Mouse (Mus musculus): ENCODE measurements around the gene Cldn7. TPM values are rescaled to one million over a fixed set of nuclear protein-coding genes. Genes with fewer than 3 reads are reported as not detected.

Gene Cldn7
- total RNA-seq, 2 experiments from 2014 or later: not detected

- DNase-seq: no peak
- intact Hi-C loops (cut with DNase I): loop anchor here (10.0 kb wide), 1 partner anchor 47 kb away; the partner anchor contains the start of gene Ybx2
Observed at GRCm38 (mm10) chr11:69982225-69982624, 17.6 kb downstream of the Cldn7 start, which contains the start of gene Elp5. Gene Elp5 (minus strand): TSS chr11:69982517.

DNA sequence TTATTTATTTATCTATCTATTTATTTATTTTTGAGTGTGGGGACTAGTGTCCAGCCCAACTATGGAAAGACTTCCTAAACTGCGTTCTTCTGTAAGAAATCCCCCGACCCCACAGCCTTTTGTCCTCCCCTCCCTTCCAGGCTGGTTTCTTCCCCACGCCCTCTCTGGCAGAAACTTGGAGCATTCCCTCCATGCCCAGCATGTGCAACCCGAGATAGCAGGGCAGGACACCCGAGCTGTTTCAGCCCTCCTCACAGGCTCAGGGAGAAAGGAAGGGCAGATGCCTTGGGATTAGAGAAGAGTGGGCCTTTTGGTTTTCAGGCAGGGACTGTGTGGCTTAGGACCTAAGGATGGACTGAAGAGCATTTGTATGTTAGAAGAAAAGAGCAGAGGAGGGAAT lies 18.3 kb downstream of the Cldn7 start:
- intact Hi-C loops (cut with DNase I): loop anchor here (10.0 kb wide), 1 partner anchor 48 kb away; the partner anchor contains the start of gene Ybx2

GRCm38 (mm10) chr11:69983377-69983776 lies 18.8 kb downstream of the Cldn7 start:
- intact Hi-C loops (cut with DNase I): loop anchor here (10.0 kb wide), 1 partner anchor 49 kb away; the partner anchor contains the start of gene Ybx2
- DNase-seq: no peak

More for the DNA sequence above, 18.3 kb downstream of the Cldn7 start:
- no peak for DNase-seq

- intact Hi-C loops (cut with DNase I): loop anchor here (10.0 kb wide), 1 partner anchor 50 kb away; the partner anchor contains the start of gene Ybx2
- DNase-seq: no peak
Observed at GRCm38 (mm10) chr11:69984431-69984830, 19.9 kb downstream of the Cldn7 start.

GRCm38 (mm10) chr11:69989949-69990348 lies 25.4 kb downstream of the Cldn7 start:
- intact Hi-C loops (cut with DNase I): loop anchor here (10.0 kb wide), 1 partner anchor 55 kb away; the partner anchor contains the start of gene Ybx2

DNA sequence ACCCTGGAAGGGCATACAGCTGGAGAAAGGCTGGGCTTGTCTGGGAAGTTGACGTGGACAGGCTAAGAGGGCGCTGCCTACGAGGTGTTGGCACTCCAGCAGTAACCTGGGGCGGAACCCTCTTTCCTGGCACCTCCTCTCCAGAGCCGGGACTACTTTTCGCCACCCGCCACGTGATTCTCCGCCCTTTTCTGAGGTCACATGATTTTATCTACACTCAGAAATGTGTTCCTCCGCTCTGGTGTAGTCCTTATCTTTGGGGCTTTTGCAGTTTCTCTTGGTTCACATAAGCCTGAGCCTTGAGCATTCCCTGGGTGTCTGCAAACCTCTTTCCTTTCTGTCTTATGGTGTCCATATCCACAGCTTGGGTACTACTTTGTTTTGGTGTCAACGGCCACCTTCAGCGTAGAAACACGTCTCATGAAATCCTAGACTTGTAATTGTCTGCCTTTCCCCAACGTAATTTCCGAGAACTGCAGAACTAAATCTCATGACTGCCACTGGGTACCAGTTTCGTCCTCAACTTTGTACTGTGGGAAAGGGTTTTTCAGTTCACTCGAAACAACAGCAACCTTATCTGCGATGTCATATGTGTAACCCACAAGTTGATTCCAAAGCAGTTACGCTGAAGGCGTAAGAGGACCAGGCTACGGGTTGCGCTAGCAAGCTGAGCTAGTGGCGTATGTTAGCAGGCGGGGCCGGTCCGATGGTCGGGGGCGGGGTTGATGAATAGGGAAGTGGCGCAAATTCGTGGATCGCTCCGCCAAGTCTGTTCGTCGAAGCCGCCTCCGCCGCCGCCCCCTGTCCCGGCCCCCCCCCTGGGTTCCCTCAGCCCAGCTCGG lies 26.5 kb downstream of the Cldn7 start, which contains the start of gene Gabarap:
TSS of gene Gabarap (plus strand) at position 294 of the 842 bp plus-strand sequence.
- intact Hi-C loops (cut with DNase I): no loop called here
- DNase-seq: peak; percentile 97

More at GRCm38 (mm10) chr11:69989949-69990348, 25.4 kb downstream of the Cldn7 start:
- DNase-seq: no peak

DNA sequence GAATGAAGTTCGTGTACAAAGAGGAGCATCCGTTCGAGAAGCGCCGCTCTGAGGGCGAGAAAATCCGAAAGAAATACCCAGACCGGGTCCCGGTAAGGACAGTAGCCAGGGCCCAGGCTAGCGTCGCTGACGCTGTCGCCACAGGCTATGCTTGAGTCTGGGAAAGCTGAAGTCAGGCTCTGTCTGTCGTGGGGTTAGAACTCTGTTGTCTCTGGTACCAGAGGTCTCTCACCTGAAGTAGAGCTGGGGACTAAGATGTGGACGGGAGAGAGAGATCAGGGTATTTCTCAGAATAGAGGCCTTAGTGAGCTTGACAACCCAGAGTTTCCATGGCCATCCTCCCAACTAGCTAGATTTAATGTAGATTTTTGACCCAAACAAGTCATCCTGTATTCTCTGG lies 27.1 kb downstream of the Cldn7 start:
- no peak for DNase-seq
- intact Hi-C loops (cut with DNase I): no loop called here

- intact Hi-C loops (cut with DNase I): no loop called here
- no peak for DNase-seq
Observed at GRCm38 (mm10) chr11:69992396-69992795, 27.8 kb downstream of the Cldn7 start.

DNA sequence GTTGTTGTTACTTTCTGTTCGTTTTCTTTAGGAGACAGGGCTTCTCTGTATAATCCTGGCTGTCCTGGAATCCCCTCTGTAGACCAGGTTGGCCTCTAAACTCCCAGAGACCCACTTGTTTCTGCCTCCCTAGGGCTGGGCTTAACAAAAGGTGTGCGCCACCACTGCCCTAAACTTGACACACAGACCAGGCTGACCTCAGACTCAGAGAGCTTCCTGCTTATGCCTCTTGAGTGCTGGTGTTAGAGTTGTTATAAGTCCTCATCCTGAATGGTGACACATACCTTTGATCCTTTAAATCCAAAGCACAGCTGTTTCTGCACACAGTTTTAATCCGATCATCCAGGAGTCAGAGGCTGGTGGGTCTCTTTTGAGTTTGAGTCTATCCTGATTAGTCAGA lies 28.4 kb downstream of the Cldn7 start:
- intact Hi-C loops (cut with DNase I): no loop called here
- no peak for DNase-seq

DNA sequence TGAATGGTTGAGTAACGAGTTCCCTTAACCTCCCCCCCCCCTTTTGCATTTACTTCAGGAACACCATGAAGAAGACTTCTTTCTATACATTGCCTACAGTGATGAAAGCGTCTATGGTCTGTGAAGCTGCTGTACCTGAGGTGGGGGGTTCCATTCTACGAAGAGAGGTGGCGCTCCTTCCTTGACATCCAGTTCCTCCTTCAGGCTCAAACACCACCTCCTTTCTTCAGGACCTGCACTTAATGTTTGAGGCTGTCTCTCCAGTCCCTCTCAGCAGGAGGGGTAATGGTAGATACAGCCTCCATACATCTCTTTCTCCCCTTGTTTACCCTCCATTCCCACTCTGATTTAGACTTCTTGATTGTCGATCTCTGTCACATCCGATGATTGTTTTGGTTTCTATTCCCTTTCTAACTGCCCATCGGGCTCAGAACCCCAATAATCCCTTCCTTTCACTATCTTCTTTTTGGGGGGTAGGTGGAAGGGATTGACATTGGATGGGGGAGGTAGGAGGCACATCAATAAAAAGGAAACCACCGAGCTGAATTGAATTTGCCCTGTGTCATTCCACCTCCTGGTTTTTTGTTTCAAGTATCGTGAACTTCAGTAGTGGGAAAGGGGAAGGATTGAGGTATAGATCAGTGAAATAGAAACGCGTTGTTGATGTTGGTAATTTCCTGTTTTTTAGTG lies 30.0 kb downstream of the Cldn7 start:
- no peak for DNase-seq
- intact Hi-C loops (cut with DNase I): no loop called here

DNA sequence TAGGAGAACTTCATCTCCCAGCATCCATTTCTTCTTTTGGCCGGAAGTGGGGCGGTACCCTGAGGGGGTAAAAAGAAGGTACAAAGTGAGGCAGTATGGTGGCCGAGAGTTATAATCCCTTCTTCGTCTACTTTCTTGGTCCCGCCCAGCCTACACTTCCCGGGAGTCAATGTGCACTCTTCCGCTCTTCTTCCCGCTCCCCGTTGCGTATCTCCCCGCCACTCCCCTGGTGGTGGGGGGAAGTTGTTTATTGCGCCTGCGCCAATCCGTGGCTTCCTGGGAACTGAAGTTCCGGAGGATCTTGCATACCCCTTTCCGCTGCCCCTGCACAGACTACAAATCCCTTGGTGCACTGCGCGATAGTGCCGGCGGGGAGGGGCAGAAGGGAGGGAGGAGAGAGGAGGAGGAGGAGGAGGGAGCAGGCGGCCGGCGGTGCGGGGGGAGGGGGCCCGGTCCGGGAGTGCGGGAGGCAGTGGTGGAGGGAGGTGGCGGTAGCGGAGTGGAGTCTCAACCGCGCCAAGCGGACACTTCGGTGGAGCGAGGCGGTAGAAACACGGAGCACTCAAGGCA lies 30.9 kb downstream of the Cldn7 start, which contains the start of gene Phf23:
TSS of gene Phf23 (plus strand) at position 387 of the 570 bp plus-strand sequence.
- intact Hi-C loops (cut with DNase I): no loop called here
- peak; percentile 98 for DNase-seq

DNA sequence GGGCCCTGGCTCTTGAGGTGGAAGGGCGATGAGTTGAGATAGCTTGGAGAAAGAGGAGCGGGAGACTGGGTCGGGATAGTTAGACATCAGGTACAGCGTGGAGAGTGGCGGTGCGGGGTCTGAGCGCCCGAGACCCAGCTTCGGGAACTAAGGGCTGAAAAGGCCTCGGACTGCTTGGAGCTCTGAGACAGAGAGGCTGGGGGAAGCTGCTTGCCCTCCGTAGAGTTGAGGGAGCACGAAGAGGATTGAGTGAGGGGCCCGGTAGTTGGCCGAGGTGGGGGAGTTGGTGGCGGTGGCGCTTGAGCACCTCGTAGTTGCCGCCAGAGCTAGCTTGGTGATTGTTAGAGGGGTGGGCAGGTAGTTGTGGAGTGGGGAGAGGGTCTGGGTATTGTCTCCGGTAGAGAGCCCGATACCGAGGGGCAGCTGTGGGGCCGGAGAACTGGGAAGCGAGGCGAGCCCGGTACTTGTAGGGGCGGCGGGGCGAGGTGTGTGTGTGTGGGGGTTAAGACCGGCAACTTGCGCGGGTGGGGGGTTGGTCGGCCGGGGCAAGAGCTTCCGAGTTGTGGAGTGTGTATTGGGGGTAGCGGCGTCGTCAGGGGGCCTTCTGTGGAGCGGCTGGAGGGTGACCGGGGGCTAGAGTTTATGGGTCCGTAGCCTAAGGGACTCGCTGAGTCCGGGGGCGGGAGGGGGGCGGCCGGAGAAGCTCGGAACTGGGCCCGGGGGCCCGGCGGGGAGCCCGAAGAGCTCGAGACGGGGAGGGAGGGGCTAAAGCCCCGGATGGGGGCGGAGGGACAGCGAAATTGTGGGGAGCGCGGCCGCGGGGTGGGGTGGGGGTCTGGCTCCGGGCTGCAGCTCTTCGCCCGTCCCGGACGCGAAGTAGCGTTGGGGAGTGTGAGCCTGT lies 31.8 kb downstream of the Cldn7 start:
- DNase-seq: peak; percentile 78

GRCm38 (mm10) chr11:69997070-69997509 lies 32.5 kb downstream of the Cldn7 start:
- intact Hi-C loops (cut with DNase I): no loop called here

More for the DNA sequence above, 31.8 kb downstream of the Cldn7 start:
- intact Hi-C loops (cut with DNase I): no loop called here

DNA sequence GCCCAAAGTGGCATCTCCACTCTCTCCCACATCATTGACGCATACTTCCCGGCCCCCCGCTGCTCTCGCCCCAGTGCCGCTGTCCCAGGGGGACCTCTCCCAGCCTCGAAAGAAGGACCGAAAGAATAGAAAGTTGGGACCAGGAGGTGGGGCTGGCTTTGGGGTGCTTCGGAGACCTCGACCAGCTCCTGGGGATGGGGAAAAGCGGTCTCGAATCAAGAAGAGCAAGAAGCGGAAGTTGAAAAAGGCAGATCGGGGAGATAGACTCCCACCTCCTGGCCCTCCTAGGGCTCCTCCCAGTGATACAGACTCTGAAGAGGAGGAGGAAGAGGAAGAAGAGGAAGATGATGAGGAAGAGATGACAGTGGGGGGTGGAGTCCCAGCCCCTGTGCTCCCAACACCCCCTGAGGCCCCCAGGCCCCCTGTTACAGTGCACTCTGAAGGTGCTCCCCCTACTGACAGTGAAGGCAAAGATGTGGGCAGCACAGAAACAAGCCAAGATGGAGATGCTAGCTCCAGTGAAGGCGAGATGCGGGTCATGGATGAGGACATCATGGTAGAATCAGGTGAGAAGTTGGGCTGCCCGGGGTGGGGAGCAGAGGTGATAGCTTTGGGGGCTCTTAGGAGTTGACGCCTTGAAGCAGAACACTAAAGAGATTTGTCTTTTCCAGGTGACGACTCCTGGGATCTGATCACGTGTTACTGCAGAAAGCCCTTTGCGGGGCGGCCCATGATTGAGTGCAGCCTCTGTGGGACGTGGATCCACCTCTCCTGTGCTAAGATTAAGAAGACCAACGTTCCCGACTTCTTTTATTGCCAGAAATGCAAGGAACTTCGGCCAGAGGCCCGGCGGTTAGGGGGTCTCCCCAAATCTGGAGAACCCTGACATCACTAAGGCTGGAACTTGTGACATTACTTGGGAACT lies 34.2 kb downstream of the Cldn7 start:
- intact Hi-C loops (cut with DNase I): no loop called here
- DNase-seq: no peak

More at GRCm38 (mm10) chr11:69997070-69997509, 32.5 kb downstream of the Cldn7 start:
- peak; percentile 87 for DNase-seq

DNA sequence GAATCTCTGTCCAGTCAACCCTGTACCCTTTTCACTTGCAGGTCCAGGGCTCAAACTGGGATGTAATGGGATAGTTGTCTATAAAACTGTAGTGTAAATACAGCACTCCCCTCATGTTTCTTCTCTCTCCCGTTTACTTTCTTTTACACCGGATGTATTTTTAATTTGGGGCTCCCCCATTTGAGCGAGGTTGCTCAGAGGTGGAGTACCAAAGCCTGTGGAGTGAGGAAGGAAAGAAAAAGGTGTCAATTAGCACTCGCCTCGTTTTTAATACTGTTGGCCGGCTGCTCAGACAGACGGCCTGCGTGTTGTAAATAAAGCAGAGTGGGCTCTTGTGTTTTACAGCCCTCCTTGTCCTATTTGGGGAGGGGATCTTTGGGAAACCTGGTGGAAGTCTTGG lies 35.1 kb downstream of the Cldn7 start:
- no peak for DNase-seq
- intact Hi-C loops (cut with DNase I): no loop called here

DNA sequence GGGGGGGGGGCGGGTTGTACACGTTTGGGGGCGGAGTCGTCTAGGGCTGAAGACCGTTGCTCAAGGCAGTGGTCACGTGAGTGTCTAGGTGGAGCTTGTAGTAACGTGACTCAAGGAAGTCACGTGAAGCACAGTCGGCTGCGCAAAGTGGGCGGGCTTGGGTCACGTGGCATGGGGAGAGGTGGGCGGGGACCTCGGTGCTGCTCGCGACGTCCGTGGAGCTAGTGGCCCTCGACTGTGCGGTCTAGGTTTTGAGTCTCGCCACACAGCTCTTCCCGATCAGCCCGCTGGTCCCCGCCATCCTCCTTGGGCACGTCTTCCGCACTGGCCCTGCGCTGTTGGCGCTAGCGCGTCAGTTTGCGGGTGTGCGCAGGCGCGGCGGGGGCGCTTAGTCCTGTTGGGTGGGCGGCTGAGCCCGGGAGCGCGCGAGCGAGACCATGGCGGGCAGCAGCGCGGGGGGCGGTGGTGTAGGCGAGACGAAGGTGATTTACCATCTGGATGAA lies 35.9 kb downstream of the Cldn7 start, which contains the start of gene Dvl2:
TSS of gene Dvl2 (plus strand) at position 200 of the 503 bp plus-strand sequence.
- intact Hi-C loops (cut with DNase I): no loop called here
- DNase-seq: peak; percentile 96

DNA sequence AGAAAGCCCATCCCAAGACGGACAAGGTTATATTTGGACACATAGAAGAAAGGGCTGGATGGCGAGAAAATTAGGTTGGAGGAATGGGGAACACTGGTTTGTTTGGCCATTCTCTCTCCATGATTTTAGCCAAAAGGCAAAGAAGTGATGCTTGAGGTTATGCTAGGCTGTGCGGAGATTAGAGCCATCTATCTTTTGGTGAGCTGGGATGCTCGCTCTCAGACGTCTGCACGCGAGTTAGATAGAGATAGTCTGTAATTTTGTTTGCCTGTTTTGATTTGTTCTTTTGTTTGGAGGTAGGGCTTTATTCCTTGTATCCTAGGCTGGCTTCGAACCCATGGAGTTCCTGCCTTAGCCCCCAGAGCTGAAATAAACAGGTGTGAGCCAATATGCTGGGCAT lies 36.6 kb downstream of the Cldn7 start:
- no peak for DNase-seq
- intact Hi-C loops (cut with DNase I): no loop called here

DNA sequence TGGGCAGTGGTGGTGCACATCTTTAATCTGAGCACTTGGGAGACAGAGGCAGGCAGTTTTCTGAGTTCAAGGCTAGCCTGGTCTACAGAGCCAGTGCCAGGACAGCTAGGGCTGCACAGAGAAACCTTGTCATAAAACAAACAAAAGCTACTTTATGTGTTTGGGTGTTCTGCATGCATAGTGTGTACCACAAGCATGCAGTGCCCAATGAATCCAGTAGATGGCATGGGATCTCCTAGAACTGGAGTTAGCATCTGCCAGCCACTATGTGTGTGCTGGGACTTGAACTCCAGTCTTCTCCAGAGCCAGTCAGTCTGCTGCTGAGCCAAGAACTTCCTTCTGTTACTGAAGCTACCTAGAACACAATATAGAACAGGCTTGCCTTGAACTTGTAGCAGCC lies 37.3 kb downstream of the Cldn7 start:
- DNase-seq: peak; percentile 53
- intact Hi-C loops (cut with DNase I): no loop called here
